Mouse (Mus musculus) cerebellum, adult 2 months (tissue): Measurements from ENCODE around the gene Lmx1b.

Source experiments
- CTCF ChIP-seq: fragments of 200-500 bp; IDR thresholded peaks from 2 replicates; pipeline ENCODE4 v1.5.1; 2011; ENCODE audit warnings: low read depth, mild to moderate bottlenecking, control low read depth, low read length, moderate library complexity, borderline replicate concordance; ENCODE audit not compliant: insufficient read depth
- POLR2A ChIP-seq: fragments of 200-500 bp; IDR thresholded peaks from 2 replicates; pipeline ENCODE4 v1.6.1; 2011; ENCODE audit warnings: low read length, control low read depth, borderline replicate concordance; ENCODE audit not compliant: insufficient read depth

- TF ChIP-seq POLR2A (no peak), CTCF (no peak)
Observed at GRCm38 (mm10) chr2:33646283-33646550, 5.9 kb upstream of the Lmx1b start.
